35 mouse cellular contexts compared by ENCODE assay signal in genomic region chr5:120493440-120493839, GRCm38 (mm10). TPM values are rescaled to one million over a fixed set of nuclear protein-coding genes. Genes with fewer than 3 reads are reported as not detected.
A peak's percentile ranks its signal among the peaks of the same experiment; 100 is the strongest.
DNase-seq lines count a peak whose midpoint lies in the region; ATAC-seq and TF ChIP-seq lines count a peak whose summit lies in the region.
"Had no signal": no experiment of that assay in that cellular context is flagged by ENCODE, and none has a peak within 500 bp of the region (broad histone marks: within the 10 kb centered on the region; RNA-seq: fewer than 3 reads in every experiment).

No protein-coding gene starts in this region.

- no peak for TF ChIP-seq CTCF in gastrocnemius, adult 2 months (IDR thresholded peaks at IDR 0.05)
- no peak for TF ChIP-seq CTCF in layer of hippocampus, adult 2 months (conservative IDR thresholded peaks at IDR 0.05)
- TF ChIP-seq CTCF in hindbrain, postnatal 0 days (IDR thresholded peaks at IDR 0.05; ENCODE audit: low read depth), result no peak

- H3K9ac ChIP-seq in hindbrain, postnatal 0 days (replicated peaks; ENCODE audit: low read length), result 0 out of 2 replicates have a peak overlapping the region, but pooled peaks have one; percentile 21
- H3K9ac ChIP-seq in neural tube, embryonic 15.5 days (replicated peaks), result no peak overlapping the region; the same call in 1 of the 2 replicates
- H3K9ac ChIP-seq: heart, embryonic 15.5 days; limb, embryonic 13.5 days; liver, embryonic 12.5 days; liver, postnatal 0 days had no signal

- H3K4me1 ChIP-seq in hindbrain, postnatal 0 days (ENCODE audit: insufficient read depth, low read length), result no peaks in the 10 kb centered on the region
- 0 out of 2 replicates have a peak, but pooled peaks cover 3% of the 10 kb centered on the region for H3K4me1 ChIP-seq in neural tube, embryonic 15.5 days
- H3K4me1 ChIP-seq: limb, embryonic 13.5 days had no signal

- 80% methylated on average over 6 of the region's 6 CpGs for WGBS in hindbrain, postnatal 0 days
- 92% methylated on average over 6 of the region's 6 CpGs for WGBS in neural tube, embryonic 15.5 days

- DNase-seq in gastrocnemius, adult 2 months, result no peak
- no peak for DNase-seq in gastrocnemius, postnatal 14 days
- peak; percentile 34 to 63 for DNase-seq in layer of hippocampus, adult 2 months (ENCODE audit: low spot score in 2 of 2)
- DNase-seq in layer of hippocampus, adult 11-12 months (ENCODE audit: low spot score), result no peak
- no peak for DNase-seq in hindbrain, postnatal 0 days (ENCODE audit: low spot score)
- no peak for DNase-seq in thymus, postnatal 36 days
- DNase-seq: adrenal gland, postnatal 10 days; cerebellum, adult 11 months; cerebellum, adult 9-11 months; gastrocnemius, postnatal 25 days; heart, adult 11 months; kidney, adult 9 months; kidney, postnatal 10 days; liver, postnatal 0 days; lung, postnatal 4 days; midbrain, embryonic 14.5 days; right cerebral cortex, adult 18-20 months; spleen, adult 18-20 months; thymus, postnatal 14 days had no signal

- H3K9me3 ChIP-seq in hindbrain, postnatal 0 days (ENCODE audit: low read length), result no peaks in the 10 kb centered on the region
- no peaks in the 10 kb centered on the region for H3K9me3 ChIP-seq in neural tube, embryonic 15.5 days (replicated peaks)
- H3K9me3 ChIP-seq: heart, embryonic 10.5 days; heart, embryonic 15.5 days; limb, embryonic 13.5 days; liver, embryonic 12.5 days had no signal

- intact Hi-C loops in gastrocnemius, adult 2 months (cut with DNase I), result no loop called here
- intact Hi-C loops in gastrocnemius, postnatal 14 days (cut with DNase I; ENCODE audit: low total_unique reads), result no loop called here

- no peak overlapping the region for H3K4me2 ChIP-seq in hindbrain, postnatal 0 days (ENCODE audit: low read depth, low read length)
- H3K4me2 ChIP-seq in neural tube, embryonic 15.5 days, result no peak overlapping the region
- H3K4me2 ChIP-seq: heart, embryonic 15.5 days; limb, embryonic 13.5 days; liver, embryonic 12.5 days had no signal

- H3K36me3 ChIP-seq in hindbrain, postnatal 0 days (ENCODE audit: insufficient read depth, low read length), result 0 out of 2 replicates have a peak, but pooled peaks cover 6% of the 10 kb centered on the region
- peaks cover 26% of the 10 kb centered on the region for H3K36me3 ChIP-seq in neural tube, embryonic 15.5 days

- H3K27ac ChIP-seq in gastrocnemius, adult 2 months, result peak overlapping the region; percentile 81
- H3K27ac ChIP-seq in layer of hippocampus, adult 2 months, result peak overlapping the region; percentile 79; the same call in 1 of the 2 replicates
- no peak overlapping the region for H3K27ac ChIP-seq in hindbrain, postnatal 0 days
- peak overlapping the region; percentile 35; the same call in 1 of the 2 replicates for H3K27ac ChIP-seq in neural tube, embryonic 15.5 days (replicated peaks)
- H3K27ac ChIP-seq: heart, embryonic 10.5 days; heart, embryonic 15.5 days; limb, embryonic 13.5 days; liver, embryonic 12.5 days had no signal

- no peak overlapping the region for H3K4me3 ChIP-seq in gastrocnemius, adult 2 months
- no peak overlapping the region for H3K4me3 ChIP-seq in layer of hippocampus, adult 2 months
- H3K4me3 ChIP-seq in hindbrain, postnatal 0 days (ENCODE audit: low read length), result no peak overlapping the region
- no peak overlapping the region for H3K4me3 ChIP-seq in neural tube, embryonic 15.5 days (replicated peaks)
- H3K4me3 ChIP-seq: erythroblast, embryonic 14.5 days; heart, embryonic 10.5 days; heart, embryonic 15.5 days; limb, embryonic 13.5 days; liver, embryonic 12.5 days had no signal

- ATAC-seq in hindbrain, postnatal 0 days, result no peak
- no peak for ATAC-seq in neural tube, embryonic 15.5 days (ENCODE audit: low FRiP score)
- ATAC-seq: intestine, embryonic 16.5 days; liver, embryonic 12.5 days; liver, postnatal 0 days; Patski had no signal

- no peaks in the 10 kb centered on the region for H3K27me3 ChIP-seq in hindbrain, postnatal 0 days (ENCODE audit: insufficient read depth, low read length)
- H3K27me3 ChIP-seq in neural tube, embryonic 15.5 days (replicated peaks), result no peaks in the 10 kb centered on the region
- H3K27me3 ChIP-seq: heart, embryonic 15.5 days; limb, embryonic 13.5 days; liver, embryonic 12.5 days; Patski had no signal

RNA-seq across cellular contexts. Expression of gene Plbd2, which starts 10.0 kb away (rescaled TPM):
- total RNA-seq in gastrocnemius, adult 2 months (2021), result 10 to 100 TPM; 33.7 to 47.8 TPM
- total RNA-seq in gastrocnemius, postnatal 14 days (2021), result 10 to 100 TPM; 31.7 to 34.3 TPM
- 10 to 100 TPM; 62.6 to 66.0 TPM for total RNA-seq in layer of hippocampus, adult 2 months (2021)
- 32.0 and 35.2 TPM in 2 replicates for total RNA-seq in hindbrain, postnatal 0 days (2014; rRNA removed)
- 49.9 and 53.9 TPM in 2 replicates for polyA plus RNA-seq in hindbrain, postnatal 0 days (2015; fragmentation: Nextera tagmentation; extraction: Ambion mirVana)
- 41.8 and 41.9 TPM in 2 replicates for polyA plus RNA-seq in neural tube, embryonic 15.5 days (2015; fragmentation: Nextera tagmentation; extraction: Ambion mirVana)

RNA-seq across cellular contexts. Expression of gene Sds, which starts 17.1 kb away (rescaled TPM):
- total RNA-seq in gastrocnemius, adult 2 months (2021), result under 1 TPM; 0.26 to 0.70 TPM
- total RNA-seq in gastrocnemius, postnatal 14 days (2021), result not detected
- under 1 TPM in 1 of 2 experiments, not detected in 1; 0.31 TPM for total RNA-seq in layer of hippocampus, adult 2 months (2021)
- total RNA-seq in hindbrain, postnatal 0 days (2014; rRNA removed), result 0.50 TPM in 1 of 2 replicates, not detected in the other
- polyA plus RNA-seq in hindbrain, postnatal 0 days (2015; fragmentation: Nextera tagmentation; extraction: Ambion mirVana), result 0.20 and 0.59 TPM in 2 replicates
- not detected in 2 replicates for polyA plus RNA-seq in neural tube, embryonic 15.5 days (2015; fragmentation: Nextera tagmentation; extraction: Ambion mirVana)
- total RNA-seq: common myeloid progenitor, adult 5-6 weeks; gastrocnemius, postnatal 25 days; left cerebral cortex, postnatal 36 days; MEL; monocyte, adult 5-6 weeks had no signal
- polyA plus RNA-seq: embryonic facial prominence, embryonic 14.5 days; erythroblast, embryonic 14.5 days; forebrain, embryonic 11.5 days; heart, embryonic 15.5 days; large intestine, adult 2 months; limb, embryonic 13.5 days; liver, embryonic 12.5 days; lung, embryonic 16.5 days had no signal

RNA-seq across cellular contexts. Expression of gene Slc8b1, which starts 17.5 kb away (rescaled TPM):
- total RNA-seq in gastrocnemius, adult 2 months (2021), result 10 to 100 TPM in 1 of 2 experiments, 1 to 10 TPM in 1; 8.1 to 10.5 TPM
- 10 to 100 TPM; 12.5 to 13.0 TPM for total RNA-seq in gastrocnemius, postnatal 14 days (2021)
- total RNA-seq in layer of hippocampus, adult 2 months (2021), result 10 to 100 TPM in 1 of 2 experiments, 1 to 10 TPM in 1; 8.7 to 12.1 TPM
- total RNA-seq in hindbrain, postnatal 0 days (2014; rRNA removed), result 3.7 and 4.0 TPM in 2 replicates
- 2.5 and 2.7 TPM in 2 replicates for polyA plus RNA-seq in hindbrain, postnatal 0 days (2015; fragmentation: Nextera tagmentation; extraction: Ambion mirVana)
- 2.8 and 4.4 TPM in 2 replicates for polyA plus RNA-seq in neural tube, embryonic 15.5 days (2015; fragmentation: Nextera tagmentation; extraction: Ambion mirVana)

RNA-seq across cellular contexts. Expression of gene Sdsl, which starts 20.8 kb away (rescaled TPM):
- 1 to 10 TPM in 1 of 2 experiments, under 1 TPM in 1; 0.41 to 1.1 TPM for total RNA-seq in gastrocnemius, adult 2 months (2021)
- under 1 TPM; 0.40 to 0.55 TPM for total RNA-seq in gastrocnemius, postnatal 14 days (2021)
- total RNA-seq in layer of hippocampus, adult 2 months (2021), result 1 to 10 TPM; 7.9 to 8.5 TPM
- 4.6 and 6.0 TPM in 2 replicates for total RNA-seq in hindbrain, postnatal 0 days (2014; rRNA removed)
- polyA plus RNA-seq in hindbrain, postnatal 0 days (2015; fragmentation: Nextera tagmentation; extraction: Ambion mirVana), result 7.8 and 8.1 TPM in 2 replicates
- 7.9 TPM in 2 replicates for polyA plus RNA-seq in neural tube, embryonic 15.5 days (2015; fragmentation: Nextera tagmentation; extraction: Ambion mirVana)
- total RNA-seq: monocyte, adult 5-6 weeks had no signal
- polyA plus RNA-seq: erythroblast, embryonic 14.5 days had no signal

Comparison
In these comparisons a context has a peak if more than half of its experiments do, and no peak if none do; other contexts are left out.
1. DNase-seq: peak in layer of hippocampus, adult 2 months (2 of 2); none in gastrocnemius, adult 2 months (single experiment), gastrocnemius, postnatal 14 days (single experiment), layer of hippocampus, adult 11-12 months (single experiment), hindbrain, postnatal 0 days (single experiment) and thymus, postnatal 36 days (0 of 2).